Mouse (Mus musculus): ENCODE measurements around the gene Ddhd1. TPM values are rescaled to one million over a fixed set of nuclear protein-coding genes. Genes with fewer than 3 reads are reported as not detected.
A peak's percentile ranks its signal among the peaks of the same experiment; 100 is the strongest.

The Ddhd1 gene
- polyA plus RNA-seq, 1 experiment from 2014 or later: 9.3 TPM

GRCm38 (mm10) chr14:45676722-45677121 is 18.8 kb upstream of the Ddhd1 start:
- no peak overlapping the region for H3K4me2 ChIP-seq (ENCODE audit: low read depth, low read length)
- H3K9ac ChIP-seq (ENCODE audit: low read length): no peak overlapping the region
- no peaks in the 10 kb centered on the region for H3K36me3 ChIP-seq (ENCODE audit: control insufficient read depth, insufficient read depth)
- 72% methylated on average over 6 of the region's 6 CpGs for whole genome bisulfite sequencing
- H3K4me1 ChIP-seq (ENCODE audit: control insufficient read depth, insufficient read depth, low read length): no peaks in the 10 kb centered on the region
- H3K9me3 ChIP-seq (replicated peaks; ENCODE audit: control insufficient read depth, low read length): no peaks in the 10 kb centered on the region
- no peak overlapping the region for H3K27ac ChIP-seq (ENCODE audit: low read length)
- no peak for ATAC-seq (replicated peaks; ENCODE audit: extremely low read depth, insufficient read depth, low FRiP score)
- no peaks in the 10 kb centered on the region for H3K27me3 ChIP-seq (ENCODE audit: control insufficient read depth, insufficient read depth, low read length)
- no peak overlapping the region for H3K4me3 ChIP-seq (ENCODE audit: low read length)

- no peaks in the 10 kb centered on the region for H3K27me3 ChIP-seq (ENCODE audit: control insufficient read depth, insufficient read depth, low read length)
- no peak for ATAC-seq (replicated peaks; ENCODE audit: extremely low read depth, insufficient read depth, low FRiP score)
- no peak overlapping the region for H3K4me3 ChIP-seq (ENCODE audit: low read length)
- no peaks in the 10 kb centered on the region for H3K4me1 ChIP-seq (ENCODE audit: control insufficient read depth, insufficient read depth, low read length)
- no peak overlapping the region for H3K9ac ChIP-seq (ENCODE audit: low read length)
- WGBS: 68% methylated on average over 4 of the region's 4 CpGs
- H3K9me3 ChIP-seq (replicated peaks; ENCODE audit: control insufficient read depth, low read length): no peaks in the 10 kb centered on the region
- no peak overlapping the region for H3K27ac ChIP-seq (ENCODE audit: low read length)
- no peak overlapping the region for H3K4me2 ChIP-seq (ENCODE audit: low read depth, low read length)
- H3K36me3 ChIP-seq (ENCODE audit: control insufficient read depth, insufficient read depth): no peaks in the 10 kb centered on the region
Observed at GRCm38 (mm10) chr14:45668325-45668724, 10.4 kb upstream of the Ddhd1 start.

GRCm38 (mm10) chr14:45667231-45667630 is 9.3 kb upstream of the Ddhd1 start:
- H3K4me1 ChIP-seq (ENCODE audit: control insufficient read depth, insufficient read depth, low read length): no peaks in the 10 kb centered on the region
- ATAC-seq (replicated peaks; ENCODE audit: extremely low read depth, insufficient read depth, low FRiP score): no peak
- 44% methylated on average over 2 of the region's 2 CpGs for WGBS

GRCm38 (mm10) chr14:45661575-45661974 is 3.6 kb upstream of the Ddhd1 start:
- no peak overlapping the region for H3K4me2 ChIP-seq (ENCODE audit: low read depth, low read length)
- no peak overlapping the region for H3K9ac ChIP-seq (ENCODE audit: low read length)
- H3K27me3 ChIP-seq (ENCODE audit: control insufficient read depth, insufficient read depth, low read length): no peaks in the 10 kb centered on the region
- H3K4me3 ChIP-seq (ENCODE audit: low read length): no peak overlapping the region
- WGBS: 43% methylated on average over 5 of the region's 5 CpGs
- no peak overlapping the region for H3K27ac ChIP-seq (ENCODE audit: low read length)
- peaks cover 4% of the 10 kb centered on the region for H3K4me1 ChIP-seq (ENCODE audit: control insufficient read depth, insufficient read depth, low read length)
- ATAC-seq (replicated peaks; ENCODE audit: extremely low read depth, insufficient read depth, low FRiP score): no peak
- H3K9me3 ChIP-seq (replicated peaks; ENCODE audit: control insufficient read depth, low read length): no peaks in the 10 kb centered on the region
- H3K36me3 ChIP-seq (ENCODE audit: control insufficient read depth, insufficient read depth): no peaks in the 10 kb centered on the region

More at GRCm38 (mm10) chr14:45667231-45667630, 9.3 kb upstream of the Ddhd1 start:
- Histone ChIP-seq H3K9me3 (replicated peaks; ENCODE audit: control insufficient read depth, low read length) (no peaks in the 10 kb centered on the region), H3K27ac (ENCODE audit: low read length) (no peak overlapping the region), H3K9ac (ENCODE audit: low read length) (no peak overlapping the region), H3K4me3 (ENCODE audit: low read length) (no peak overlapping the region), H3K36me3 (ENCODE audit: control insufficient read depth, insufficient read depth) (no peaks in the 10 kb centered on the region), H3K27me3 (ENCODE audit: control insufficient read depth, insufficient read depth, low read length) (no peaks in the 10 kb centered on the region), H3K4me2 (ENCODE audit: low read depth, low read length) (no peak overlapping the region)

- H3K9ac ChIP-seq (ENCODE audit: low read length): no peak overlapping the region
- ATAC-seq (replicated peaks; ENCODE audit: extremely low read depth, insufficient read depth, low FRiP score): no peak
- no peak overlapping the region for H3K4me2 ChIP-seq (ENCODE audit: low read depth, low read length)
- no peaks in the 10 kb centered on the region for H3K9me3 ChIP-seq (replicated peaks; ENCODE audit: control insufficient read depth, low read length)
- H3K27ac ChIP-seq (ENCODE audit: low read length): no peak overlapping the region
- 59% methylated on average over 1 of the region's 1 CpGs for WGBS
- no peaks in the 10 kb centered on the region for H3K27me3 ChIP-seq (ENCODE audit: control insufficient read depth, insufficient read depth, low read length)
- H3K4me1 ChIP-seq (ENCODE audit: control insufficient read depth, insufficient read depth, low read length): peaks cover 15% of the 10 kb centered on the region
- no peak overlapping the region for H3K4me3 ChIP-seq (ENCODE audit: low read length)
- no peaks in the 10 kb centered on the region for H3K36me3 ChIP-seq (ENCODE audit: control insufficient read depth, insufficient read depth)
Observed at GRCm38 (mm10) chr14:45660315-45660714, 2.4 kb upstream of the Ddhd1 start.

GRCm38 (mm10) chr14:45656831-45657640 is 907 bp downstream of the Ddhd1 start:
- H3K9me3 ChIP-seq (replicated peaks; ENCODE audit: control insufficient read depth, low read length): no peaks in the 10 kb centered on the region
- peak overlapping the region; percentile 96 for H3K4me2 ChIP-seq (ENCODE audit: low read depth, low read length)
- peaks cover 37% of the 10 kb centered on the region for H3K4me1 ChIP-seq (ENCODE audit: control insufficient read depth, insufficient read depth, low read length)
- H3K27ac ChIP-seq (ENCODE audit: low read length): peak overlapping the region; percentile 92
- H3K27me3 ChIP-seq (ENCODE audit: control insufficient read depth, insufficient read depth, low read length): no peaks in the 10 kb centered on the region
- peak overlapping the region; percentile 96 for H3K4me3 ChIP-seq (ENCODE audit: low read length)
- H3K36me3 ChIP-seq (ENCODE audit: control insufficient read depth, insufficient read depth): no peaks in the 10 kb centered on the region
- peak; percentile 35 for ATAC-seq (replicated peaks; ENCODE audit: extremely low read depth, insufficient read depth, low FRiP score)
- H3K9ac ChIP-seq (ENCODE audit: low read length): peak overlapping the region; percentile 93
- under 1% methylated on average over 69 of the region's 69 CpGs for WGBS

- peak overlapping the region; percentile 48; the same call in 1 of the 2 replicates for H3K9ac ChIP-seq (ENCODE audit: low read length)
- 0 out of 2 replicates have a peak overlapping the region, but pooled peaks have one; percentile 32 for H3K27ac ChIP-seq (ENCODE audit: low read length)
- ATAC-seq (replicated peaks; ENCODE audit: extremely low read depth, insufficient read depth, low FRiP score): no peak
- H3K9me3 ChIP-seq (replicated peaks; ENCODE audit: control insufficient read depth, low read length): no peaks in the 10 kb centered on the region
- no peaks in the 10 kb centered on the region for H3K36me3 ChIP-seq (ENCODE audit: control insufficient read depth, insufficient read depth)
- no peak overlapping the region for H3K4me2 ChIP-seq (ENCODE audit: low read depth, low read length)
- peaks cover 38% of the 10 kb centered on the region for H3K4me1 ChIP-seq (ENCODE audit: control insufficient read depth, insufficient read depth, low read length)
- WGBS: 78% methylated on average over 13 of the region's 13 CpGs
- H3K27me3 ChIP-seq (ENCODE audit: control insufficient read depth, insufficient read depth, low read length): no peaks in the 10 kb centered on the region
- no peak overlapping the region for H3K4me3 ChIP-seq (ENCODE audit: low read length)
Observed at GRCm38 (mm10) chr14:45654876-45655416, 3.0 kb downstream of the Ddhd1 start.

- H3K27ac ChIP-seq (ENCODE audit: low read length): no peak overlapping the region
Observed at GRCm38 (mm10) chr14:45653756-45654155, 4.2 kb downstream of the Ddhd1 start.

More at GRCm38 (mm10) chr14:45653756-45654155, 4.2 kb downstream of the Ddhd1 start:
- Histone ChIP-seq H3K9ac (ENCODE audit: low read length) (no peak overlapping the region), H3K9me3 (replicated peaks; ENCODE audit: control insufficient read depth, low read length) (no peaks in the 10 kb centered on the region), H3K4me3 (ENCODE audit: low read length) (no peak overlapping the region), H3K4me1 (ENCODE audit: control insufficient read depth, insufficient read depth, low read length) (peaks cover 43% of the 10 kb centered on the region), H3K27me3 (ENCODE audit: control insufficient read depth, insufficient read depth, low read length) (no peaks in the 10 kb centered on the region), H3K4me2 (ENCODE audit: low read depth, low read length) (no peak overlapping the region), H3K36me3 (ENCODE audit: control insufficient read depth, insufficient read depth) (no peaks in the 10 kb centered on the region)
- WGBS: 54% methylated on average over 2 of the region's 2 CpGs
- no peak for ATAC-seq (replicated peaks; ENCODE audit: extremely low read depth, insufficient read depth, low FRiP score)

All from heart, embryonic 16.5 days (tissue).